Mouse (Mus musculus): Measurements from ENCODE around the gene Mapk1ip1.

GRCm38 (mm10) chr7:138885365-138886289 lies 39.6 kb upstream of the Mapk1ip1 start:
- no peak for TF ChIP-seq CTCF (IDR thresholded peaks at IDR 0.05; ENCODE audit: insufficient read depth, low read depth, low read length)
- TF ChIP-seq POLR2A (IDR thresholded peaks at IDR 0.05; ENCODE audit: insufficient read depth, low read depth, low read length) = no peak

Data from olfactory bulb, adult 2 months (tissue).